Mouse (Mus musculus): ENCODE measurements around the gene Rsg1. TPM values are rescaled to one million over a fixed set of nuclear protein-coding genes. Genes with fewer than 3 reads are reported as not detected.

Gene Rsg1
- polyA plus RNA-seq, 1 experiment from 2014 or later = 8.9 TPM

DNA sequence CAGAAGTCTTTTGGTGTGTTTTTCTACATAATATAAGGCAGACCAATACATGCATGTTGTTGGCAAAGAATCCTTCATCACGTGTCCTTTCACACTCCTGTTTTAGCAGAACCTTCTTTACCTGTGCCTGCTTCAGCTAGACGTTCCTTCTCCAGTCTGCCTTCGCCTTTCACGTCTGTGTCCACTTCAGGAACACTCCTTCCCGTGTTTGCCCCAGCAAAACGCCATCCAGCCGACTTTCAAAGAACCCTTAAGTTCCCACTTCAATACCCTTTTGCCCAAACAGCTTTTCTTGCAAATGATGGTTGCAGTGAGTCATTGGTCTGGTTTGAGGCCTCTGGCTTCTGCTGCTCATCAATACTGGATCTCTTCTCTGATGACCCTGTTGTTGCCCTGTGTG, 22.5 kb upstream of the Rsg1 start:
- ATAC-seq = no peak
- Histone ChIP-seq H3K4me2 (replicated peaks) (no peak overlapping the region), H3K36me3 (peaks cover 60% of the 10 kb centered on the region), H3K4me1 (replicated peaks) (peaks cover 3% of the 10 kb centered on the region; the same call in 1 of the 2 replicates), H3K27me3 (no peaks in the 10 kb centered on the region), H3K27ac (no peak overlapping the region), H3K9me3 (no peaks in the 10 kb centered on the region), H3K4me3 (replicated peaks) (no peak overlapping the region), H3K9ac (replicated peaks) (no peak overlapping the region)
- WGBS = 88% methylated on average over 7 of the region's 7 CpGs

DNA sequence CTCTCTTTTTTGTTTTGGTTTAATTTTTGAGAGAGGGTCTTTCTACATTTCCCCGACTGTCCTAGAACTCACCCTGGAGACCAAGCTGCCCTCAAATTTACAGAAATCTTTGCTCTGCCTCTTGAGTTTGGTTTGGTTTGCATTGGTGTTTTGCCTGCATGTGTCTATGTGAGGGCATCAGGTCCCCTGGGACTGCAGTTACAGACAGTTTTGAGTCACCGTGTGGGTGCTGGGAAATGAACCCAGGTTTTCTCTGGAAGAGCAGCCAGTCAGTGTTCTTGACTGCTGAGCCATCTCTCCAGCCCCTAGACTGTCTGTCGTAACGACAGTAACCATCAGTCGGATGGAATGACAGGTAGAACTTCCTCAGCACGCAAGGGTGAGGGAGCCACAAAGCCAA, 19.2 kb upstream of the Rsg1 start:
- no peak overlapping the region for H3K9ac ChIP-seq (replicated peaks)
- WGBS = 96% methylated on average over 6 of the region's 6 CpGs
- H3K27me3 ChIP-seq = no peaks in the 10 kb centered on the region
- H3K9me3 ChIP-seq = no peaks in the 10 kb centered on the region
- no peak overlapping the region for H3K27ac ChIP-seq
- no peak overlapping the region for H3K4me3 ChIP-seq (replicated peaks)
- no peak overlapping the region for H3K4me2 ChIP-seq (replicated peaks)
- H3K36me3 ChIP-seq = peaks cover 86% of the 10 kb centered on the region
- ATAC-seq = no peak
- H3K4me1 ChIP-seq (replicated peaks) = no peaks in the 10 kb centered on the region

DNA sequence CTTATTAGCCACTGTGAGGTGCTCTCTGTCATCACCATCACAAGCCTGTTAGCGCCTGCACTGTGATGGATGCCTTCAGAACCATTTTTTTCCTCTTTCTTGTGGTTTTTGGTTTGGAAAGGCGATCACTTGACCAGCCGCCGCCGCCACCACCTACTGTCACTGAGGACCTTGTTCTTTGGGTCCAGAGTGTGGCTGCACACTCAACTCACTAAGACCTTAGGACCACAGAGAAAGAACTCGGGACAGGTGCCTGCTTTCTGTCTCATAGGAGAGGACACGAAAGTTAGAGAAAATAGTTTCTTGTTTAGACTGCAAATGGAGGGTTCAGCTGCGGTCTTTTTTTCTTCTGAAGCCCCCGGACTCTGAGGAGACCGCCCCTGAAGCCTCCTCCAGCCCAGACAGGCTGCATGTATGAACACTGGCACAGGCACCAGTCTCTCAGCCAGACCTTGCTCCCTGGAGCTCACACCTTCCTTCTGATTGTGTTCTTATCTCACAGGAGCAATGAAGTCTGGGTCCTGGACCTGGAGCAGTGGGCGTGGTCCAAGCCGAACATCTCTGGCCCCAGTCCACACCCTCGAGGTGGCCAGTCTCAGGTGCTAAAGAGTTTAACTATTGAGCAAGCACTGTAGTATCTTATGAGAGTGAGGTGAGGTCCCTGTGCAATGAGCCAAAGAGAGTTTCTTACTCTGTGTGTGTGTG, 16.6 kb upstream of the Rsg1 start:
- H3K27ac ChIP-seq = no peak overlapping the region
- no peak overlapping the region for H3K4me2 ChIP-seq (replicated peaks)
- H3K36me3 ChIP-seq = peaks cover 87% of the 10 kb centered on the region
- no peak overlapping the region for H3K9ac ChIP-seq (replicated peaks)
- WGBS = 94% methylated on average over 13 of the region's 13 CpGs
- no peaks in the 10 kb centered on the region for H3K27me3 ChIP-seq
- no peak overlapping the region for H3K4me3 ChIP-seq (replicated peaks)
- no peaks in the 10 kb centered on the region for H3K9me3 ChIP-seq
- H3K4me1 ChIP-seq (replicated peaks) = no peaks in the 10 kb centered on the region
- ATAC-seq = no peak

DNA sequence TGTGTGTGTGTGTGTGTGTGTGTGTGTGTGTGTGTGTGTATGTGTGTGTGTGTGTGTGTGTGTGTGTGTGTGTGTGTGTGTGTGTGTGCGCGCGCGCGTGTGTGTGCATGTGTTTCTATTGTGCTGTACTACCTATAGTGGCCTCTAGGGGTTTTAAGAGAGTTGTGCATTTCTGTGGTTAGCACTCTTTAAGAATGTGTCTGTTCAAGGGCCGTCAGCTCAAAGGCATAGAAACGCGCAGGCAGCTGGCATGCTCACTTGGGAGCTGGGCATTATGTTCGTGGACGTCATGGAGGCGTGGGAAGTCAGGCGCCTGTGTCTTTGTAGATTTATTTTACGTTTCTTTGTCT, 16.1 kb upstream of the Rsg1 start:
- no peak overlapping the region for H3K4me3 ChIP-seq (replicated peaks)
- no peaks in the 10 kb centered on the region for H3K4me1 ChIP-seq (replicated peaks)
- no peak overlapping the region for H3K9ac ChIP-seq (replicated peaks)
- ATAC-seq = no peak
- H3K4me2 ChIP-seq (replicated peaks) = no peak overlapping the region
- H3K9me3 ChIP-seq = no peaks in the 10 kb centered on the region
- no peaks in the 10 kb centered on the region for H3K27me3 ChIP-seq
- peaks cover 89% of the 10 kb centered on the region for H3K36me3 ChIP-seq
- H3K27ac ChIP-seq = no peak overlapping the region
- 95% methylated on average over 8 of the region's 13 CpGs for WGBS

DNA sequence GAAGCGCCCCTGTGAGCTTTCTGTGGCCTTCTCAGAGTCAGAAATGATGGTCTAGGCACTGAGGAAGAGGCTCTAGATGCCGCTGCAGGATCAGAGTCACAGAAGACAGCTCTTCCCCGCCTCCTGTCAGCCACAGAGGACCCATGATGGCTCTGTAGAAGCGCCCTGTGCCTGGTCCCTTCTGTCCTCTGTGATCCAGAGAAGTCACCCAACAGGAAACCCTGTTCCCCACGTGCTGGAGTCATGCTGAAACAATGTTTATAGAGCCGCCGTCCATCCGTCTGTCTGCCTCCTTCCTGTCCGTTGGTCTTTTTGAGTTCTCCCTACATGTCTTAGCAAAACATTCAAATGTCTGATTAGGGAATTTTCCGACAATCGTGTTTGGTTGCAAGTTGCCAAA, 12.8 kb upstream of the Rsg1 start:
- WGBS = 87% methylated on average over 11 of the region's 11 CpGs
- Histone ChIP-seq H3K4me2 (replicated peaks) (no peak overlapping the region), H3K9ac (replicated peaks) (no peak overlapping the region), H3K27ac (no peak overlapping the region), H3K9me3 (no peaks in the 10 kb centered on the region), H3K4me1 (replicated peaks) (no peaks in the 10 kb centered on the region), H3K36me3 (peaks cover 77% of the 10 kb centered on the region), H3K27me3 (no peaks in the 10 kb centered on the region), H3K4me3 (replicated peaks) (no peak overlapping the region)
- ATAC-seq = no peak

DNA sequence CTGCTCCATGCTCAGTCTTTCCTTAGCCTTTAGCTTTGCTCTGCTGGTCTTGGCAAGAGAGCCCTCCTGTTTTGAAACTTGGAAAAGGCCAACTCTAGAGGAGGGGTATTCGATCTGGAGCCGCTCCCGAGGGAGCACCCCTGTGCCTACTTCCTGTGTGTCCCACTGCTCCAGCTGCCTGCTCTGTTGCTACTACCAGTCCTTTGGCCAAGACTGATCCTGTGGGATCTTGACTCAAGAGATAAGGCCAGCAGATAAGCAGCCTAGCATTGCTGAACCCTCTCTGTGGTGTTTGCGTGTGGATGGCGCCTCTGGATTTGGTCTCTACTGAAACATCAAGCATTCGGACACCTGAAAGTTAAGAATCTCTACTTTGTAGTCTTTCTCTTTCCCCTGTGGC, 11.6 kb upstream of the Rsg1 start:
- H3K27me3 ChIP-seq = no peaks in the 10 kb centered on the region
- 97% methylated on average over 6 of the region's 6 CpGs for WGBS
- no peak overlapping the region for H3K27ac ChIP-seq
- no peaks in the 10 kb centered on the region for H3K4me1 ChIP-seq (replicated peaks)
- no peak for ATAC-seq
- no peak overlapping the region for H3K9ac ChIP-seq (replicated peaks)
- H3K4me3 ChIP-seq (replicated peaks) = no peak overlapping the region
- no peak overlapping the region for H3K4me2 ChIP-seq (replicated peaks)
- H3K9me3 ChIP-seq = no peaks in the 10 kb centered on the region
- peaks cover 73% of the 10 kb centered on the region for H3K36me3 ChIP-seq

DNA sequence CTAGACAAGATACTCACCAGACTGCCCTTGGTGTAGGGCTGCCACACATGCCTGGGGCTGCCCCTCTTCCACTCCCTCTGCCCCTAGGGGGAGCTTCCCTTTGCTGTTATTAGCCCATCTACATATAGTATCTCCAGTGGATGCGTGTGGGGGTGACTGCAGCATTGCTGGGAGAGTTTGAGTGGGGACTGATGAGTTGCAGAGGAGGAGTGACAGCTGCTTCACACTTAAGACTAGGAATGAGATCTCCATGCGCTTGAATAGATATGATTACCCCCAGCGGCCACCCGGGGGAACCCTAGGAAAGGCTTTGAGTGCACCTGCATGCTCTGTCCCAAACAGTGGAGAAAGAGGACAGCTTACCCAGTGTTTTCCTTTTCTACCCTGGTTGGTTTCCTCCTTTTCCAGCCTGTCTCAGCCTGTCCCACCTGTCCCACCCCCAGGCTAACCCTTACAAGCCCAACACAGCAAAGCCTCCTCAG, 9.1 kb upstream of the Rsg1 start:
- H3K36me3 ChIP-seq = peaks cover 50% of the 10 kb centered on the region
- H3K9ac ChIP-seq (replicated peaks) = no peak overlapping the region
- WGBS = 73% methylated on average over 4 of the region's 4 CpGs
- ATAC-seq = peak; percentile 37; the same call in 1 of the 2 replicates
- H3K4me2 ChIP-seq (replicated peaks) = no peak overlapping the region
- H3K27me3 ChIP-seq = no peaks in the 10 kb centered on the region
- no peaks in the 10 kb centered on the region for H3K4me1 ChIP-seq (replicated peaks)
- no peak overlapping the region for H3K4me3 ChIP-seq (replicated peaks)
- H3K9me3 ChIP-seq = no peaks in the 10 kb centered on the region
- H3K27ac ChIP-seq = no peak overlapping the region

DNA sequence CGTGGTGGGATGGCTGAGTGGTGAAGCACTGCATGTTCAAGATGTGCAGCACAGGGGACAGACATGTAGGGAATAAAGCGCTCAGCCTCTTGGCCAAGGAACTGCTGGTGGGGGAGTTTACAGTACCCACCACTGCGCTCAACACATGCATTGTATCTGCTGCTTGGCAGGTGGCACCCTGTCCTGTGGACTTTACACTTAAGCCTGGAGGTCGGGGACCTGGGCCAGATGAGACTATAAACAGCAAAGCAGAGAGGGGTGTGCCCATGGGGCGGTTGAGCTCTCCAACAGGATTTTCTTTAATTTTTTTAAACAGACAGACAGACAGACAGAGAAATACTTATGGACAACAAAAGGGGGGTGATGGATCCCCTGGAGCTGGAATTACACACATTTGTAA, 6.7 kb upstream of the Rsg1 start:
- peaks cover 6% of the 10 kb centered on the region; the same call in 1 of the 2 replicates for H3K4me1 ChIP-seq (replicated peaks)
- H3K4me2 ChIP-seq (replicated peaks) = no peak overlapping the region
- ATAC-seq = no peak
- no peak overlapping the region for H3K4me3 ChIP-seq (replicated peaks)
- H3K9ac ChIP-seq (replicated peaks) = no peak overlapping the region
- 95% methylated on average over 5 of the region's 5 CpGs for WGBS
- H3K36me3 ChIP-seq = peaks cover 28% of the 10 kb centered on the region
- H3K9me3 ChIP-seq = no peaks in the 10 kb centered on the region
- H3K27me3 ChIP-seq = no peaks in the 10 kb centered on the region
- H3K27ac ChIP-seq = no peak overlapping the region

DNA sequence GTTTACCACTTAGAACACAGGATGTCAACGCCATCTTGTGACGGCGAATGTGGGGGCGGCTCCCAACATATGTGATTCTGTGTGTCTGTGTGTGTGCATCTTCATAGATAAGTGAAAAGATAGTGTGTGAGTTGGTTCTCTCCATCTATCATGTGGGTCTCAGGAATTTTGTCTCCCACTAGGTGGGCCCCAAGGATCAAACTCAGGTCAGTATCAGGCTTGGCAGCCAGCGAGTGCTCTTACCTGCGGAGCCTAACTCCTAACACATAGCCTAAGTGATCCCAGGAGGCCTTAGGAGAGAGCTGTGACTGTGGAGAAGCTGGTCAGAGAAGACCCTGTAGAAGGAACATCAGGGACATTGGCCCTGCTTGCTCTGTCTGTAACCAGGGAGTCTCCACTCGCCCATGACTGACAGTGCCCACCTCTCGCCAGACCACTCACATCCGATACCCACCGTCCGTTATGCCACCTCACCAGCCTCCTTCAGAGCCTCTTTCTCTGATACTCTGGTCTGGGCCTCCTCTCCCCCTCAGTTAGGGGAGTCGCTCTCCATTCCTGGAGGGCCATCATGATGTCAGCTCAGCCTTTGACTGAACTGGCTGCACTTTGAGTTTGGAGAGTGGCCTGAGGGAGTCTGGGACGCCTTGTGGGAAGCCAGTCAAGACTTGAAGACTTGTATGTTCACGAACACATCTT, 3.1 kb upstream of the Rsg1 start:
- no peaks in the 10 kb centered on the region for H3K9me3 ChIP-seq
- H3K27me3 ChIP-seq = no peaks in the 10 kb centered on the region
- H3K4me3 ChIP-seq (replicated peaks) = peak overlapping the region; percentile 33
- 0 out of 2 replicates have a peak, but pooled peaks have one; percentile 37 for ATAC-seq
- WGBS = 76% methylated on average over 14 of the region's 14 CpGs
- peaks cover 22% of the 10 kb centered on the region for H3K4me1 ChIP-seq (replicated peaks)
- H3K4me2 ChIP-seq (replicated peaks) = peak overlapping the region; percentile 52
- no peak overlapping the region for H3K9ac ChIP-seq (replicated peaks)
- H3K36me3 ChIP-seq = peaks cover 8% of the 10 kb centered on the region; the same call in 1 of the 2 replicates
- H3K27ac ChIP-seq = no peak overlapping the region

DNA sequence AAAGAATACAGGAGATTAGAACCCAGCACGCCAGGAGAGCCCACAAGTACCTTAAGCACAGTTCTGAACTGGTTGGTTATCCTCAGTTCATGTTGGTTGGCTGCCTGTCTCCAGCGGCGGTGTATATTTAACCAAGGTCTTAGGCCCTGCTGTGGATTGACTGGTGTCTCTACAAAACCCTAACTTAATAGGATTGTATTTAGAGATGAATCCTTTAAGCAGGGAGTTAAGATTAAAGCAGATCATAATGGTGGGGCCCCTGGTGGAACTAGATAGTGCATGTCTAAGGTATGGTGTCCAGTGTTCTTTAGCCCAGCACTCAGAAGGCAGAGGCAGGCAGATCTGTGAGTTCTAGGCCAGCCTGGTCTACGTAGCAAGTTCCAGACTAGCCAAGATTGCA, 2.1 kb upstream of the Rsg1 start:
- H3K4me1 ChIP-seq (replicated peaks) = peaks cover 22% of the 10 kb centered on the region
- no peak overlapping the region for H3K27ac ChIP-seq
- no peaks in the 10 kb centered on the region for H3K27me3 ChIP-seq
- WGBS = 98% methylated on average over 4 of the region's 4 CpGs
- no peak overlapping the region for H3K4me2 ChIP-seq (replicated peaks)
- no peak overlapping the region for H3K9ac ChIP-seq (replicated peaks)
- no peaks in the 10 kb centered on the region for H3K9me3 ChIP-seq
- no peak for ATAC-seq
- H3K36me3 ChIP-seq = peaks cover 5% of the 10 kb centered on the region; the same call in 1 of the 2 replicates
- no peak overlapping the region for H3K4me3 ChIP-seq (replicated peaks)

DNA sequence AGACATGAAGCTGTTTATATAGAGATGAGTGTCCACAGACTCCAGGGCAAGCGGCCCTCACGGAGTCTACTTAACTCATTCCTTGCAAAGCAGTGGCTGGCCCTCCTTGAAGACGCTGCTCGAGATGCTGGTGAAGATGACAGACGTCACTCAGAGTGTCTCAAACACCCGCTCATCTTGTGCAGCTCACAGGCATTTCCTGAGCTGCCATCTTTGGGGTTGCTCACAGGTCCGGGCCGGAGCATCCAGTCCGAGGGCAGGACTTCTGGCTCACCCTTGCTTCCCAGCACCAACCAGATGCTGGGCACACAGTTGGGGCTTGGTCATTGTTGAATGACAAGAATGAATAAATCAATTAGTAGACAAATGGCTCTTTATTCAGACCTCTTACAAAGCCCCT, 864 bp upstream of the Rsg1 start:
- peak; percentile 2; the same call in 1 of the 2 replicates for ATAC-seq
- no peak overlapping the region for H3K9ac ChIP-seq (replicated peaks)
- WGBS = 78% methylated on average over 9 of the region's 9 CpGs

DNA sequence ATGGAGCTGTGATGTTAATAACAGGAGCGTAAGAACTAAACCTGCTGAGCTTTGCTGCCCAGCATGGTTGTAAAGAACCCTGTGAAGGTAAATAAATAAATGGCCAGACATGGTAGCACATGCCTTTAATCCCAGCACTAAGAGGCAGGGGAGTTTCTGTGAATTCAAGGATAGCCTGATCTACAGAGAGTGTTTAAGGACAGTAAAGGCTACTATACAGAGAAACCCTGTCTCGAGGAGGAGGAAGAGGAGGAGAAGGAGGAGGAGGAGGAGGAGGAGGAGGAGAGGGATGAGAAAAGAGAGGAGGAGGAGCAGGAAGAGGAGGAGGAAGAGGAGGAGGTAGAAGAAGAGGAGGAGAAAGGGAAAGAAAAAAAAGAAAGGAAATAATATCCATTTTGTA, 414 bp upstream of the Rsg1 start:
- H3K9ac ChIP-seq (replicated peaks) = no peak overlapping the region
- H3K4me1 ChIP-seq (replicated peaks) = peaks cover 22% of the 10 kb centered on the region
- peak; percentile 57; the same call in 1 of the 2 replicates for ATAC-seq
- H3K27me3 ChIP-seq = no peaks in the 10 kb centered on the region
- H3K4me2 ChIP-seq (replicated peaks) = peak overlapping the region; percentile 90
- H3K36me3 ChIP-seq = no peaks in the 10 kb centered on the region
- peak overlapping the region; percentile 59 for H3K4me3 ChIP-seq (replicated peaks)
- WGBS = 30% methylated on average over 2 of the region's 2 CpGs
- peak overlapping the region; percentile 64; the same call in 1 of the 2 replicates for H3K27ac ChIP-seq
- H3K9me3 ChIP-seq = no peaks in the 10 kb centered on the region

More for the DNA sequence above, 864 bp upstream of the Rsg1 start:
- 0 out of 2 replicates have a peak overlapping the region, but pooled peaks have one; percentile 90 for H3K4me2 ChIP-seq (replicated peaks)
- H3K27ac ChIP-seq = no peak overlapping the region
- H3K36me3 ChIP-seq = no peaks in the 10 kb centered on the region
- H3K9me3 ChIP-seq = no peaks in the 10 kb centered on the region
- no peaks in the 10 kb centered on the region for H3K27me3 ChIP-seq
- H3K4me1 ChIP-seq (replicated peaks) = peaks cover 22% of the 10 kb centered on the region
- H3K4me3 ChIP-seq (replicated peaks) = no peak overlapping the region
